Mouse (Mus musculus): ENCODE data around the gene Pknox1. TPM values are rescaled to one million over a fixed set of nuclear protein-coding genes. Genes with fewer than 3 reads are reported as not detected.

Gene Pknox1
- polyA plus RNA-seq (2015; fragmentation: Nextera tagmentation; extraction: Ambion mirVana) = 9.5 and 9.8 TPM in 2 replicates

DNA sequence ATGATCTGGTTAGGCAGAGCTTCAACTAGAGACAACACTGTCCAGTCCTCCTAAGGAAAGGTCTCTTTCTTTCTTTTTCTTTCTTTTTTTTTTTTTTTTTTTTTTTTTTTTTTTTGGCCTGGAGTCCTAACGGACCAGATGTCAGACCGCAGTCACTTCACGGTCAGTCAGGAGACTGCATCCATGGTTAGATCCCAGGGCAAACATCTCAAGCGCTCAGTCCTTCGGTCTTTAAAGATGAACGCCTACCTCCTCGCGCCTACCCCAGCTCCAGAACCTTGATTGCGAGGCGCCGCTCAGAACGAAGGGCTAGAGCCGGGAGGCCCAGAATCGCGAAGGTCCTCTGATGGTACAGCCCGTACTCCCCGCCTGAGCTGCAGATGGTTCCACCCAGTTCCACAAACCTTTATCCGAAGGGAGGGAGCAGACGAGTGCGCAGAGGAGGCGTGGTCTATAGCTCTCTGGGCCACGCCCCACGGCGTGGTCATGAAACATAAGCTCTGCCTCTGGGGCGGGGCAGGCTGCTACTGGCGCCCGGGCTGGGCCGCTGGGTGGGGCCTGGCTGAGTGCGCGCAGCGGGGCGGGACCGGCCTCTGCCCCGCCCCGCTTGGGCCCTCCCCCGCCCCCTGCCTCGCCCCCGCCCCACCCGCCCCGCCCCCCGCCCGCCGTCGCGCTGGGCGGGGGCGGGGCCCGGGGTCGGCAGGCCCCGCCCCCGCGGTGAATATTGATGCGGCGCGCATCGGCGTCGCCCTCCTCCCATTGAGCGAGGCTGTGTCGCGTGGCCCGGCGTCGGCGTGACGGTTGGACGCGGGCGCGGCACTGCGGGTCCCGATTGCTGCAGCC is at the start of gene Pknox1:
Gene Pknox1, plus strand, starts transcription at position 720 of the 843 bp plus-strand sequence.
- Histone ChIP-seq H3K4me3 (ENCODE audit: low read depth, low read length) (peak within 1 kb of the TSS; percentile 72), H3K27me3 (ENCODE audit: control insufficient read depth, insufficient read depth, low read length) (no peaks in the 10 kb centered on the region), H3K9me3 (ENCODE audit: control insufficient read depth, low read length) (no peaks in the 10 kb centered on the region), H3K36me3 (ENCODE audit: control insufficient read depth, insufficient read depth, low read length) (no peaks in the 10 kb centered on the region), H3K4me2 (replicated peaks; ENCODE audit: low read depth) (peak within 1 kb of the TSS; percentile 72), H3K9ac (ENCODE audit: low read length) (peak within 1 kb of the TSS; percentile 94), H3K4me1 (replicated peaks; ENCODE audit: control insufficient read depth, insufficient read depth) (peaks cover 9% of the 10 kb centered on the region), H3K27ac (replicated peaks) (peak within 1 kb of the TSS; percentile 98)
- DNase-seq (ENCODE audit: low spot score) (peak; percentile 98), ATAC-seq (ENCODE audit: low FRiP score, low TSS enrichment) (peak; percentile 96)
- 0 out of 2 replicates have a peak, but pooled peaks have one; percentile 4 for TF ChIP-seq CTCF (IDR thresholded peaks at IDR 0.05; ENCODE audit: low read depth)
- TF ChIP-seq EP300 (optimal IDR thresholded peaks at IDR 0.05) = peak; percentile 59
- under 1% methylated on average over 45 of the region's 72 CpGs for WGBS

DNA sequence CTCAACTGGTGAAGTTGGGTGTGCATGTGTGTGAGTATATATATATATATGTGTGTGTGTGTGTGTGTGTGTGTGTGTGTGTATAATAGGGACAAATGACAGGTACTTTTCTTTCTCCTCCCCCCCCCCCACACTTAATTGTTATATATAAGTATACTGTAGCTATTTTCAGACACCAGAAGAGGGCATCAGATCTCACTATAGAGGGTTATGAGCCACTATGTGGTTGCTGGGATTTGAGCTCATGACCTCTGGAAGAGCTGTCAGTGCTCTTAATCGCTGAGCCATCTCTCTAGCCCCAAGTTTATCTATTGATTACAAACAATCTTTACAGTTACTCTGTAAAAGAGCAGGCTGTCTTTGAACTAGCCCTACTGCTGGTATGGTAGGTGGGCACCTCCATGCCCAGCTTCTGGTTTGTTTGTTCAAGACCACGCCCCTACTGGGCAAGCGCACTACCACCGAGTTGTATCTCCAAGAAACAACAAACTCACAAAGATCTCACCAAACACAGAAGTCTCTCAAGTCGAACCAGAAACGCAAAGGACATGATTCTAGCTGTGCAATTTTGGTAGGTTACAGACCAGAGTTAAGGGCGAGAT is 45.1 kb upstream of the Pknox1 start:
- peak overlapping the region; percentile 79 for H3K4me3 ChIP-seq (ENCODE audit: low read depth, low read length)
- H3K27ac ChIP-seq (replicated peaks) = peak overlapping the region; percentile 45; the same call in 1 of the 2 replicates
- no peaks in the 10 kb centered on the region for H3K27me3 ChIP-seq (ENCODE audit: control insufficient read depth, insufficient read depth, low read length)
- ATAC-seq (ENCODE audit: low FRiP score, low TSS enrichment) (peak; percentile 52), DNase-seq (ENCODE audit: low spot score) (no peak)
- no peak overlapping the region for H3K9ac ChIP-seq (ENCODE audit: low read length)
- WGBS = 2% methylated on average over 7 of the region's 7 CpGs
- no peaks in the 10 kb centered on the region for H3K4me1 ChIP-seq (replicated peaks; ENCODE audit: control insufficient read depth, insufficient read depth)
- peaks cover 5% of the 10 kb centered on the region; the same call in 1 of the 2 replicates for H3K36me3 ChIP-seq (ENCODE audit: control insufficient read depth, insufficient read depth, low read length)
- TF ChIP-seq EP300 (optimal IDR thresholded peaks at IDR 0.05) (no peak), CTCF (IDR thresholded peaks at IDR 0.05; ENCODE audit: low read depth) (peak; percentile 36)
- H3K4me2 ChIP-seq (replicated peaks; ENCODE audit: low read depth) = peak overlapping the region; percentile 70
- no peaks in the 10 kb centered on the region for H3K9me3 ChIP-seq (ENCODE audit: control insufficient read depth, low read length)

DNA sequence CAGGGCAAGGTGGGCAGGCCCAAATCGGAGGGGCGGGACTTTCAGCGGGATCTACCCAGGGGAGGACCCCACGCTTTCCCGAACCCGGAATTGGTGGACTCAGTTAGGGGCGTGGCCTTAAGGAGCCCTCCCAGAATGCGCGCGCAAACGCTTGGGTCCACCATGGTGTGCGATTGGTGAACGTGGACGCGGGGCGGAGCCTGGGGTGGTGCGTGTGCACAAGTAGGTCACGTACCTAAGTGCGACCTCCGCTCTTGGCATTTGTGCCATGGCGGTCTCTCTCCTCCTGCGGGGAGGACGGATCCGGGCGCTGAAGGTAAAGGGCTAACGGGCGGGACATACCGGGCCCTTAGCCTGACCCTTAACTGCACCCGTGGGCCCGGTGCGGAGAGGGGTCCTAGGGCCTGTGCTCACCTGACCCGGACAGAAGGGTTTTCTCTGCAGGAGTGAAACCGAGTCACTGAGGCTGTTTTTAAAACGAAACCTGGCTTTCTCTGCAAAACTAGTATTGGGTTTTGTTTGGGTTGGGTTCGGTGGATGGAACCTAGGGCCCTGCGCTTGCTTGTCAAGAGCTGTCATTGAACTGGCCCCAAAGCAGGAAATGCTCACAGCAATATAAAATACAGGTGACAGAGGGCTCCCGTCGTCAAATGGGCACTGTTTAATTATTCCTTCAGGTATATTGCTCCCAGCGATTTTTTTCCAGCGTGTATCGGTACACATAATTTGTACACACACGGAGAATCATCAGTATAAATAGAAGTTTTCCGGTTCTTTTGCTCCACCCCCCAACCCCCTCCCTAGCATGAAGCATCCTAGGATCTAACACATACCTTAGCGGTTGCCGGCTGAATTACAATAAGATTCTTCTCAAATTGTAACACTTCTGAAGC is 44.3 kb upstream of the Pknox1 start, which contains the start of the genes Wdr4 and Ndufv3:
Gene Wdr4, minus strand, starts transcription at position 35 of the 893 bp plus-strand sequence.
Gene Ndufv3, plus strand, starts transcription at position 170 of the 893 bp plus-strand sequence.
- Histone ChIP-seq H3K4me2 (replicated peaks; ENCODE audit: low read depth) (peak within 1 kb of the TSS; percentile 70), H3K36me3 (ENCODE audit: control insufficient read depth, insufficient read depth, low read length) (peaks cover 5% of the 10 kb centered on the region; the same call in 1 of the 2 replicates), H3K9ac (ENCODE audit: low read length) (peak within 1 kb of the TSS; percentile 78), H3K27ac (replicated peaks) (peak within 1 kb of the TSS; percentile 88), H3K4me1 (replicated peaks; ENCODE audit: control insufficient read depth, insufficient read depth) (no peaks in the 10 kb centered on the region), H3K27me3 (ENCODE audit: control insufficient read depth, insufficient read depth, low read length) (no peaks in the 10 kb centered on the region), H3K4me3 (ENCODE audit: low read depth, low read length) (peak within 1 kb of the TSS; percentile 79), H3K9me3 (ENCODE audit: control insufficient read depth, low read length) (no peaks in the 10 kb centered on the region)
- ATAC-seq (ENCODE audit: low FRiP score, low TSS enrichment) (peak; percentile 99), DNase-seq (ENCODE audit: low spot score) (peak; percentile 99)
- TF ChIP-seq CTCF (IDR thresholded peaks at IDR 0.05; ENCODE audit: low read depth) (peak; percentile 38; the same call in 1 of the 2 replicates), EP300 (optimal IDR thresholded peaks at IDR 0.05) (no peak)
- WGBS = under 1% methylated on average over 45 of the region's 45 CpGs

DNA sequence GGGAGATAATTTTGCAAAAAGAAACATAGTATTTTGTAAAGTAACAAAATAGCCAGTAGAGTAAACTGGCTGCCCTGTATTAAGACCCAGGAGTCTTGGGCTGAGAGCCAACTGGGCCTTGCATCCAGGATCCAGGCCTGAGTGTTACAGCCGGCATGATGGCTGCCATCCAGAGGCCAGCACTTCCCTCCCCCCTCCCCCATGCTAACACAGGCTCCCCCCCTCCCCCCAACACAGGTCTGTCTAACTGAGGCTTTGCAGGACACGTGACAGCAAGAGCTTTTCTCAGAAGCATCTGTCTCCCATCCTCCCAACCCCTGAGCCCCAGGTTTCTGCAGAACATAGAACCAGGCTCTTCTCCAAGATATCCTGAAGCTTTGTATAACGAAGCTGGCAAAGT is 43.6 kb upstream of the Pknox1 start:
- ATAC-seq (ENCODE audit: low FRiP score, low TSS enrichment) (no peak), DNase-seq (ENCODE audit: low spot score) (peak; percentile 47)
- 11% methylated on average over 3 of the region's 3 CpGs for WGBS
- no peaks in the 10 kb centered on the region for H3K4me1 ChIP-seq (replicated peaks; ENCODE audit: control insufficient read depth, insufficient read depth)
- peaks cover 5% of the 10 kb centered on the region; the same call in 1 of the 2 replicates for H3K36me3 ChIP-seq (ENCODE audit: control insufficient read depth, insufficient read depth, low read length)
- TF ChIP-seq CTCF (IDR thresholded peaks at IDR 0.05; ENCODE audit: low read depth) = no peak
- H3K27me3 ChIP-seq (ENCODE audit: control insufficient read depth, insufficient read depth, low read length) = no peaks in the 10 kb centered on the region
- peak overlapping the region; percentile 79 for H3K4me3 ChIP-seq (ENCODE audit: low read depth, low read length)
- peak overlapping the region; percentile 70 for H3K4me2 ChIP-seq (replicated peaks; ENCODE audit: low read depth)
- no peaks in the 10 kb centered on the region for H3K9me3 ChIP-seq (ENCODE audit: control insufficient read depth, low read length)
- 0 out of 2 replicates have a peak overlapping the region, but pooled peaks have one; percentile 24 for H3K27ac ChIP-seq (replicated peaks)
- H3K9ac ChIP-seq (ENCODE audit: low read length) = no peak overlapping the region

DNA sequence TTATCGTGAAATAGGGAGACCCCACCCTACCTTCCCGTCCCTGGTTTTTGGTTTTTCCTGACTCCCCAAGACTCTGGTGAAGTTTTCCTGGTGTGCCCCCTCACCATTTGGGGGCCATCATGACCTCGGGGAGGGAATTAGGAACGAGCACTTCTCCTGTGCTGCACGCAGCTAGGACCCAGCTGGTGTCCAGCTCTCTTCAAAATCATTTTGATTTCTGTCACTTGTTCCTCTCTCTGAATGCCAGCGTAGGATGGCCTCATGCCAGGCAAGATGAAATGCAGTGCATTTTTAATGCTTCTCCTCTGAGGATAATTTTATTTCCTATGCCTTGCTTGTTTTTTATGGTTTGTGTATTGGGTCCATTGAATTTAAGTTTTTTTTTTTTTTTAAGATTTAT is 42.6 kb upstream of the Pknox1 start:
- no peak for TF ChIP-seq EP300 (optimal IDR thresholded peaks at IDR 0.05)
- no peak for TF ChIP-seq CTCF (IDR thresholded peaks at IDR 0.05; ENCODE audit: low read depth)
- 0 out of 2 replicates have a peak overlapping the region, but pooled peaks have one; percentile 13 for H3K27ac ChIP-seq (replicated peaks)
- H3K27me3 ChIP-seq (ENCODE audit: control insufficient read depth, insufficient read depth, low read length) = no peaks in the 10 kb centered on the region
- DNase-seq (ENCODE audit: low spot score) (no peak), ATAC-seq (ENCODE audit: low FRiP score, low TSS enrichment) (no peak)
- WGBS = 87% methylated on average over 6 of the region's 6 CpGs
- H3K36me3 ChIP-seq (ENCODE audit: control insufficient read depth, insufficient read depth, low read length) = peaks cover 5% of the 10 kb centered on the region; the same call in 1 of the 2 replicates
- H3K4me3 ChIP-seq (ENCODE audit: low read depth, low read length) = no peak overlapping the region
- no peak overlapping the region for H3K9ac ChIP-seq (ENCODE audit: low read length)
- no peaks in the 10 kb centered on the region for H3K9me3 ChIP-seq (ENCODE audit: control insufficient read depth, low read length)
- H3K4me1 ChIP-seq (replicated peaks; ENCODE audit: control insufficient read depth, insufficient read depth) = no peaks in the 10 kb centered on the region
- H3K4me2 ChIP-seq (replicated peaks; ENCODE audit: low read depth) = peak overlapping the region; percentile 70; the same call in 1 of the 2 replicates

All from stomach, postnatal 0 days (tissue).